Mouse (Mus musculus) intestine, embryonic 15.5 days (tissue): Measurements from ENCODE around the gene Ambra1. TPM values are rescaled to one million over a fixed set of nuclear protein-coding genes. Genes with fewer than 3 reads are reported as not detected.
A peak's percentile ranks its signal among the peaks of the same experiment; 100 is the strongest.

Experiments
- ATAC-seq: fragments of 200-750 bp; cut with Nextera tagmentation; 2 replicates; pipeline ENCODE4 v1.8.0; 2017; ENCODE audit warnings: moderate TSS enrichment, moderate library complexity
- H3K27ac ChIP-seq: fragments of 300-500 bp; sonication (generic); 2 replicates; pipeline ENCODE4 v1.5.1; 2015; ENCODE audit warnings: mild to moderate bottlenecking, inconsistent platforms
- H3K27me3 ChIP-seq: fragments of 300-500 bp; sonication (generic); replicated peaks from 2 replicates; pipeline ENCODE4 v1.6.1; 2015; ENCODE audit warnings: inconsistent platforms
- H3K36me3 ChIP-seq: fragments of 300-500 bp; sonication (generic); 2 replicates; pipeline ENCODE4 v1.6.1; 2015; ENCODE audit warnings: inconsistent platforms
- H3K4me1 ChIP-seq: fragments of 300-500 bp; sonication (generic); replicated peaks from 2 replicates; pipeline ENCODE4 v1.6.1; 2015; ENCODE audit warnings: inconsistent platforms
- H3K4me2 ChIP-seq: fragments of 300-500 bp; sonication (generic); replicated peaks from 2 replicates; pipeline ENCODE4 v1.6.1; 2015; ENCODE audit warnings: mild to moderate bottlenecking, inconsistent platforms
- H3K4me3 ChIP-seq: fragments of 300-500 bp; sonication (generic); replicated peaks from 2 replicates; pipeline ENCODE4 v1.5.1; 2015; ENCODE audit warnings: inconsistent platforms
- H3K9ac ChIP-seq: fragments of 300-500 bp; sonication (generic); 2 replicates; pipeline ENCODE4 v1.6.1; 2015; ENCODE audit warnings: inconsistent platforms
- H3K9me3 ChIP-seq: fragments of 300-500 bp; sonication (generic); 2 replicates; pipeline ENCODE4 v1.6.1; 2016; ENCODE audit warnings: inconsistent platforms
- WGBS: fragments of 180-500 bp; shearing (Covaris S2); methylation state at CpG from one replicate; pipeline ENCODE4 v1.1.7; 2015; 5-methylcytosine and 5-hydroxymethylcytosine counted together
- polyA plus RNA-seq: library from polyadenylated mRNA; unstranded; fragments of >200 nt; fragmentation: Nextera tagmentation; extraction: Ambion mirVana; gene quantifications from 2 replicates; pipeline ENCODE4 v1.2.1, GENCODE M21; 2015

The Ambra1 gene
- polyA plus RNA-seq, 1 experiment from 2014 or later = 12.5 TPM

DNA sequence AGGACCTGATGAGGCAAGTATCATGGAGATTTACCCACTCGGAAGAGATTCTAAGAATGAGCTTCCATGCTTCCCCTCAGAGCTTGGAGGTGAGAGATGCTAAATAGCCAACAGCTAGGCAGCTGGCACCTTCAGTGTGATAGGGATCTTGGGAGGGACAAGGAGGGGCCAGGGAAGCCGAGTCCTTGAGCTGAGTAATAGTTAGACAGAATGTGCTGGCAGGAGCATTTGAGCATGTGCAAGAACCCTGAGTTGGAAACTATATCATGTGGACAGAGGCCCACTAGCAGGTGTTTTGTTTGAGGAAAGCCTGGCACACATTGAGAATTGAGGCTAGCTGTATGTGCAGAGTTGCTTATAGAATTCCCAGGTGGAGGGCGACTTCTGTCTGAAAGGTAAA lies 182.7 kb downstream of the Ambra1 start:
- Histone ChIP-seq H3K36me3 (peaks cover 25% of the 10 kb centered on the region), H3K4me3 (no peak overlapping the region), H3K27ac (no peak overlapping the region), H3K4me1 (no peaks in the 10 kb centered on the region), H3K4me2 (no peak overlapping the region), H3K9ac (no peak overlapping the region), H3K9me3 (no peaks in the 10 kb centered on the region), H3K27me3 (no peaks in the 10 kb centered on the region)
- ATAC-seq = no peak
- 62% methylated on average over 3 of the region's 3 CpGs for WGBS

DNA sequence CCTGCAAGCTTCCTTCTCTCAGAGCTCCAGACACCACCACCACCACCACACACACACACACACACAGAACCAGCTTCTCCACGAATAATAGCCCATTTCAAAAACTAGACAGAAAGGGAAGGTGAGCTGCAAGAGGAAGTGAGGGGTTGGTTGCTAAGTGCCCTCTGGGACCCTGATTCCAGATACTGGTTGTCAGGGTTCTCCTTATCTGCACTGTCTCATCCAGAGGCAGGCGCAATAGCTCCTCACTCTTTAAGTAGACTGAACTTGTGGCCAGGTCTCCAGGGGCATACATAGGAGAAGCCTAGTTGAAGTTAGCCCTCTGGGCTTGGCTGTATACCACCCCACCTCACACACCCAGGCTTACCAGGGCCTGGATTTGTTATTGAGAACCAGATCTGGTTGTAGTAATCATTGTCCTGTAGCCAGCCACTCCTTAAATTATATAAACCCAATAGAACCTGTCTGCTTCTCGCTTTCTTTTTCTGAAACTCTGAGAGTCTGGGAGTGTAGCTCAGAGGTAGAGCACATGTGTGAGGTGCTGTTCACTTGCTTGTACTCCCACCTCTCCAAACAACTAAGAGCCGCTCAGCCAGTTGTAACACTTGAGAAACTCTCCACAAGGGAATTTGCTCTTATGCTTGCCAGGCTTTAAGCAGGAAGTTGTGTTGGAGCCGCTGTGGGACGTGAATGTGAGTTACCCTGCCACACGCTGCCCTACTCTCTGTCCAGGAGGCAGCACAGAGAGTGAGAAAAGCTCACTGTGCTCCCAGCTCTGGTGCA lies 183.6 kb downstream of the Ambra1 start:
- Histone ChIP-seq H3K36me3 (peaks cover 25% of the 10 kb centered on the region), H3K9me3 (no peaks in the 10 kb centered on the region), H3K4me3 (no peak overlapping the region), H3K9ac (no peak overlapping the region), H3K27me3 (no peaks in the 10 kb centered on the region), H3K27ac (no peak overlapping the region), H3K4me1 (no peaks in the 10 kb centered on the region), H3K4me2 (no peak overlapping the region)
- 84% methylated on average over 7 of the region's 7 CpGs for WGBS
- no peak for ATAC-seq

DNA sequence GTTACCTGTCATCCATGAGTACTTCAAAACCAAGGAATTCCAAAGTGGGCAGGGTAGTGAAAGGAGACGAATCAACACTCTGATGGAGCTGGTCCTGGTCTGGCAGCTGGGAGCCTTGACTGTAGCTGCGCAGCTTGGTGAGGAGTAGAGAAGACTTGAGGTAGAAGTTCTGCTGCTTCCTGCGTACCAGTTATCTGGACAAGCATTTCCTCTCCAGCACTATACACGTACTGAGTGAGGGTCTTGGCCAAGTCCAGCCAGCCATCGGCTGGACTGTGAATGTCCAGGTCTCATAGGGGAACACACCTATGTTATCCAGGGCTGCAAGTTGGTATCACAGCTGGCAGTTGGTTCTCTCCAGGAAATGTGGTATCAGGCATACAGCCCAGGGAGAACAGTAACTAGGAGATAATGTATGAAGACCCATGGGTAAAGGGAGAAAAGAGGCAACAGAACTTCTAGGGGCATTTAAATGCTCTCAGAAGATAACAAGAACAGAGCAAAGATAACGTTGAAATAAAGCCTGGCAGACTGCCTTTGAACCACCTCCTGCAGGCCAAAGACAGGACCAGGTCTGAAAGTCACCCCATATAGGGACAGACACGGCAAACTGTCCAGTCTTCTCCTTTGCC lies 186.5 kb downstream of the Ambra1 start:
- 83% methylated on average over 7 of the region's 7 CpGs for WGBS
- no peak overlapping the region for H3K4me3 ChIP-seq
- H3K4me1 ChIP-seq = peaks cover 5% of the 10 kb centered on the region
- peaks cover 19% of the 10 kb centered on the region for H3K36me3 ChIP-seq
- no peak overlapping the region for H3K9ac ChIP-seq
- H3K27me3 ChIP-seq = peaks cover 10% of the 10 kb centered on the region
- H3K27ac ChIP-seq = no peak overlapping the region
- H3K4me2 ChIP-seq = no peak overlapping the region
- no peaks in the 10 kb centered on the region for H3K9me3 ChIP-seq
- ATAC-seq = no peak

DNA sequence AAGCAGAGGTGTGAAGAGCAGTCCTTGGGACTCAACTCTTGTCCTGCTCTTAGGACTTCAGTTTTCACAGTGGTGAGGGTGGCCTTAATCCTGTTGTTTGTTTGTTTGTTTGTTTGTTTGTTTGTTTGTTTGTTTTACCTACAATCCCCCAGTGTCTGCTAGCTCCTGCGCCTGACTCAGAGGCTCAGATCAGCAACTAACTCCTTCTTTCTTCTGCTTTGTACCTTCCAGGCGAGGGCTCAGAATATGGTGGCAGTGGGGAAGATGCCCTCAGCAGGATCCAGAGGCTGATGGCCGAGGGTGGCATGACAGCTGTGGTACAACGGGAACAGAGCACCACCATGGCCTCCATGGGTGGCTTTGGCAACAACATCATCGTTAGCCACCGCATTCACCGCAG lies 187.2 kb downstream of the Ambra1 start:
- H3K4me2 ChIP-seq = no peak overlapping the region
- H3K9ac ChIP-seq = no peak overlapping the region
- no peaks in the 10 kb centered on the region for H3K9me3 ChIP-seq
- peaks cover 12% of the 10 kb centered on the region for H3K36me3 ChIP-seq
- H3K27ac ChIP-seq = no peak overlapping the region
- WGBS = 86% methylated on average over 7 of the region's 7 CpGs
- peaks cover 16% of the 10 kb centered on the region for H3K27me3 ChIP-seq
- no peak for ATAC-seq
- H3K4me1 ChIP-seq = peaks cover 11% of the 10 kb centered on the region
- no peak overlapping the region for H3K4me3 ChIP-seq

DNA sequence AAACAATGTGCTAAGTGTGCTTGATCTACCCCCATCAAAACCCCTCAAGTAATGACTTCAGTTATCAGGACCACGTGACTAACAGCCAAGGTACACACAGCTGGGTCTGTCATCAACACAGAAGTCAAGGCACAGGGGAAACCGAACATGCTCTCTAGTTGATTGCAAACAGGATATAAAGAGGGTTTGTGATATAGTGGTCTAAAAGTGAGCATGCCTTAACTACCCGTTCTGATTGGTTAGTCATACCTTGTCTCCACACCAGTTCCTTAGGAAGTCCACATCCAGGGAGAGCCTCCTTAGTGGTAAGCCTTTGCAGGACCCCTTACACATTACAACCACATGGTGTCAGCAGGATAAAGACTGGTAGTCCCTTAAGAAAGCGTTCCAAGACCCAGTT lies 190.2 kb downstream of the Ambra1 start:
- no peak overlapping the region for H3K9ac ChIP-seq
- no peak overlapping the region for H3K27ac ChIP-seq
- no peaks in the 10 kb centered on the region for H3K36me3 ChIP-seq
- H3K4me2 ChIP-seq = no peak overlapping the region
- ATAC-seq = no peak
- H3K27me3 ChIP-seq = peaks cover 37% of the 10 kb centered on the region
- H3K9me3 ChIP-seq = no peaks in the 10 kb centered on the region
- H3K4me1 ChIP-seq = peaks cover 29% of the 10 kb centered on the region
- no peak overlapping the region for H3K4me3 ChIP-seq
- 57% methylated on average over 4 of the region's 4 CpGs for WGBS

DNA sequence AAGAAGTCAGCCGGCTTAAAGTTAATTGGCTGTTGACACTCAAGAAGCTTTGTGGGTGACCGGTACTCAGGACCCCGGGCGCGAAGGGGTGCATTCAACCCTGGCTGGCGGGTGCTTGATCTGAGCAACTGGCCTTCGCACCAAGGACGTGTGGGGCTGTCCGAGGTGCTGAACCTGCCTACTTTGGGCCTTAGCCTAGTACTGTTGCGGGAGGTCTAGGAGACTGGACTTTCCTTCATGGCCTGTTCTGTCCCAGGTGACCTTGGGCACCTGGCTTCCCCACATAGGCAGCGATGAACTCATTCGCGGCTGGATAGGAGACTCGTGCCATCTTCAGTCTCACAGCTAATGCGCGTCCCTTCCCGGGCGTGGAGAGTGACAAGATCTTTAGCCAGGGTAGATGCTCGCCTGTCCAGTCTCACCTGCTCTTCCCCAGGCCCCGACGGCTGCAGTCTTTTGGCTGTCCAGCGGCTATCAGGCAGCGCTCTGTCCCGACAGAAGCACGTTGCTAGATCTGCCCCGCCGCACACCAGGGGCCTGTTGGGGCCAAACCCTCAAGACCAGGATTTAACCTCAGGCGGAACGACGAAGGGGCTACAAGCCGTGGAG lies 191.4 kb downstream of the Ambra1 start:
- no peaks in the 10 kb centered on the region for H3K9me3 ChIP-seq
- H3K27ac ChIP-seq = no peak overlapping the region
- H3K4me1 ChIP-seq = peaks cover 29% of the 10 kb centered on the region
- 3% methylated on average over 31 of the region's 31 CpGs for WGBS
- no peak overlapping the region for H3K9ac ChIP-seq
- peaks cover 37% of the 10 kb centered on the region for H3K27me3 ChIP-seq
- no peaks in the 10 kb centered on the region for H3K36me3 ChIP-seq
- peak; percentile 40; the same call in 1 of the 2 replicates for ATAC-seq
- H3K4me2 ChIP-seq = peak overlapping the region; percentile 98
- peak overlapping the region; percentile 54 for H3K4me3 ChIP-seq

DNA sequence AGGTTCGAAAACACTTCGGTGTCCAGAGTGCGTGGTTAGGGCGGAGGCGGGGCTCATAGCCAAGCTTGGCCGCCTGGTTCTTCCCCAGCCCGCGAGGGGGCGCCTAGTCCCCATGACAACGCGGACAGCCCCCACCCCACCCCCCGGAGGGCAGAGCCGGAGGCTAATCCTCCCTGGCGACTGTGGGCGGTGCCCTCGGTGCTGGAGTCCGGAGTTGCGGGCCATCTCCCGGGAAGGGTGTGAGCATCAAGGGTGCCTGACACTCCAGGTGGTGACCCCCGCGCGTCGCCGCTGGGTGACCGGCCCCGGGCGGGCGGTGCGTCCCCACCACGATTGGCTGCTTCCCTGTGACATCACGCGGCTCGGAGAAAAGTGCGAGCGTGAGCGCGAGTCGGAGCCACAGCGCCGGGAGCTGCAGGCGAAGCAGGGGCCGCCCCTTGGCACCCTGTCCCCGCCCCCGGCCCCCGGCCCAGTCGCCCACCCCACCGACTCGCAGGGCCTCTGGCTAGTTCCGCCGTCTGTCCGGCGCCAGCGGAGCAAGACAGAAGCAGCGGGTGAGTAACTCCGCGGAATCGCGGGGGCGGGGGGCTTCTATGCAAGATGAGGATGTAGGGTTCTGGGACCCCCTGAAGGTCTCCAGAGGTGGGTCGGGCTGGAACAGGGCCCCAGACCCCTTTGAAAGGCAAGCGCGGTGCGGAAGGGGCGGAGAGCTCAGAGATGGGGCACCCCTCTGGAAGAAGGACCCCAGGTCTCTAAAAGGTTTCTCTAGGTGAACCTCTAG lies 192.0 kb downstream of the Ambra1 start:
- Histone ChIP-seq H3K36me3 (no peaks in the 10 kb centered on the region), H3K9me3 (no peaks in the 10 kb centered on the region), H3K27ac (no peak overlapping the region), H3K4me3 (peak overlapping the region; percentile 54), H3K4me1 (peaks cover 29% of the 10 kb centered on the region), H3K27me3 (peaks cover 37% of the 10 kb centered on the region), H3K9ac (peak overlapping the region; percentile 28; the same call in 1 of the 2 replicates), H3K4me2 (peak overlapping the region; percentile 98)
- under 1% methylated on average over 64 of the region's 64 CpGs for WGBS
- ATAC-seq = peak; percentile 48

DNA sequence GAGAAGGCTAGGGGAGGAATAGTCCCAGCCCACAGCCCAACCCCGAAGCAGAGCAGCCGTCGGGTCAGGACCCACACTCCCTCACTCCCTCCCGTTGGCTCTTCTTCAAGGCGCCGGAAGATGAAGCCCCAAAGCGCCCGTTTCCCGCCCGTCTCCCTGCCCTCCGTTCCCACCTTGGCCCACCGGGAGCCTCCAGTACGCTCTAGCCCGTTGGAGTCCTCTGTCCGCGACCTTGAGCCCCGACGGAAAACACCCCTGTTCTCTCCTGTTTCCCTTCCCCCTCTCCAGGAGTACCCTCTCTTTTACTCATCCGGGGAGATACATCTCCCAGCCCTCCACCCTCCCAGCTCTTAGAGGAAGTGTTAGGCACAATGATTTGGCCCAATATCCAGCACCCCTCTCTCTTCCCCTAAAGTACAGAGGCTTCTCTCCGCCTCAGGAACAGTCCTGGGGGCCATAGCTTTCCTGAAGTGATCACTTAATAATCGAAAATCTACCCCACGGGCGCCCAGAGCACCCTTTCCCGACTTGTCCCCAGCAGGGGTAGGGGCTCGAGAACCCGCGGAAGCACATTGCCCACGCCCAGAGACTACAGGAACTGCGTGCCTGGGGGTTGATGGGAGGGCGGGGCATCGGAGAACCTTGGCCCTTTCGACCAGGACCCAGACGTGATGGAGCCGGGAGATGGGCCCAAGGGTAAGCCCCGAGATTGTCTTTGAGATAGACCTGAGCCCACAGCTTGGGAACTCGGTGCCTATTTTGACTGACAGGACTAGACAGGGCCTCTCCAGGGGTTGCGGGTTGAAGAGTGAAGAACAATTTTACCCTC lies 192.9 kb downstream of the Ambra1 start:
- H3K27ac ChIP-seq = no peak overlapping the region
- H3K4me2 ChIP-seq = peak overlapping the region; percentile 98
- no peak overlapping the region for H3K9ac ChIP-seq
- H3K27me3 ChIP-seq = peaks cover 37% of the 10 kb centered on the region
- ATAC-seq = no peak
- H3K9me3 ChIP-seq = no peaks in the 10 kb centered on the region
- WGBS = 3% methylated on average over 37 of the region's 37 CpGs
- no peaks in the 10 kb centered on the region for H3K36me3 ChIP-seq
- peak overlapping the region; percentile 54 for H3K4me3 ChIP-seq
- peaks cover 30% of the 10 kb centered on the region for H3K4me1 ChIP-seq

DNA sequence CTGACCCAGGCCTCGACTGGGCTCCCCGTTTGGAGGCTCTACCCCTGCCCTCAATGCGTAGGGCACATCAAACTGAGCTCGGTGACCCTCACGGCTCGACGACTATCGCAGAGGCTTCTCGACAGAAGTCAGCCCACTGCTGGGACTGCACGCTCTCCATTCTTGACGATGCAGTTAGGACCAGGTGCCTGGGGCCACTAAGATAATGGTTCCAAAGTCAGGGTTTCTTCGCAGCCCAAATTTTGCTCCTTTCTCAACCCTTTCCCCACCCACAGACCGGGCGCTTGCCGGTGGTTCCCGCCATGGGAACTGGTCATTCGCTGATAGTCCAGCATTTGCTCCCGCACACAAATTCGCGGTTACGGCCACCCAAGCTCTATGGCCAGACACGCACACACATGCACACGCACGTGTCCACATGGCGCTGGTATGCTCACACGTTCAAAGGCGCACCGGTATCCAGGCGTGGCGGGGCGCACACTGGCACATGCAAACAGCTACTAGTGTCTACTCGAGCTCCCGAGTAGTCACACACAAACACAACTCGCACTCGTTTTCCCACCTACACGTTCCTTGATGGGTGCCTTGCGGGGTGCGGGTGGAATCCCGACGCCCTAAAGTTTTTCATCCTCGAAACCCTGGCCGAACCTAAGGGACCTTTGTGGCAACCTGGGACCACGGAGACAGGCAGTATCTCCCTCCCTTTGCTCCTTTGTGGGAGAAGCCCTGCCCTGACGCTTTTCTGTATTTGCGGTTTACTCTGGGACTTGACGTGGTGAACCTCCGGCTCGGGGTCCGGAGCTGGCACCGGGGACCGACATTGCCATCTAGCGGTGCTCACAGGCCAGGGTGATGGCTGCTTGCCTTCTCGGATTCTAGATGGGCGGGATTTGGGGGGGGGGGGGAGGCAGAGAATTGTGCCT lies 193.7 kb downstream of the Ambra1 start:
- H3K4me1 ChIP-seq = peaks cover 36% of the 10 kb centered on the region
- peak; percentile 30; the same call in 1 of the 2 replicates for ATAC-seq
- WGBS = 5% methylated on average over 54 of the region's 54 CpGs

DNA sequence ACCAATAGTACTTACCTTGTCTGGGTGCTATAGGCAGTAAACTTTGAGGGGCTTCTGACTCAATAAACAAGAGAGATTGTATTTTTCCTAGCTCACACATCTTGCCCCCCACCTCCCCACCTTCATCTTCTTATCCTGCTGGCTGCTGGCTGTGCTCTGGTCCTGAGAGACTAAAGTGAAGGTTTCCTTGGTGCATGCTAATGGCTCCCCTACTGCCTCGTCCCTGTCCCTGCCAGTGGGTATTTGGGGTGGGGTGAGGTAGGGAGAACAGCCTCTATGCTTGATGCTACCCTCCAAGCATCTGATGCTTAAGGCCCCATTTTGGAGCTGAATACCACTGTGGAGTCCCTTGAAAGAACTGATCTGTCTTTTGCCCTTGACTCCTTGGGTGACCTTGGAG lies 194.8 kb downstream of the Ambra1 start:
- H3K27me3 ChIP-seq = peaks cover 37% of the 10 kb centered on the region
- no peak overlapping the region for H3K4me3 ChIP-seq
- H3K27ac ChIP-seq = no peak overlapping the region
- no peak for ATAC-seq
- no peak overlapping the region for H3K4me2 ChIP-seq
- peaks cover 40% of the 10 kb centered on the region for H3K4me1 ChIP-seq
- H3K9me3 ChIP-seq = no peaks in the 10 kb centered on the region
- H3K36me3 ChIP-seq = no peaks in the 10 kb centered on the region
- no peak overlapping the region for H3K9ac ChIP-seq
- 91% methylated on average over 1 of the region's 1 CpGs for WGBS

More for the DNA sequence above, 193.7 kb downstream of the Ambra1 start:
- Histone ChIP-seq H3K4me2 (peak overlapping the region; percentile 98), H3K36me3 (no peaks in the 10 kb centered on the region), H3K4me3 (peak overlapping the region; percentile 54), H3K27me3 (peaks cover 37% of the 10 kb centered on the region), H3K27ac (no peak overlapping the region), H3K9ac (peak overlapping the region; percentile 10; the same call in 1 of the 2 replicates), H3K9me3 (no peaks in the 10 kb centered on the region)

DNA sequence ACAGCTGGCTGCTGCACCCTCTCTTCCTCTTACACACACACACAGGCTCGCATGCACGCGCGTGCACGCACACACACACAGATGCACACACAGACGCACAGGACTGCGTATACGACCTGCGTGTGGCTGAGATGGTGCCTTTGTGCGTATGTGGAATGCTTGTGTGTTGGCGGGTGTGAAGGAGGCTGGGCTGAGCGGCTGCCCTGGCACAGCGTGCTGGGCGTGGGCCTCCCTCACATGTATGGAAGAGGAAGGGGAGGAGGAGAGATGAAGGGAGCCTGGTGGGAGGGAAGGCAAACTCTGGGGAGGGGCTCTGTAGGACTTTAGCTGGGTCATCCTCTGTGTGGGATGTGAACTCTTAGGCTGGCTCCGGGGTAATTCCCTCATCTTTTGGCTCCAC lies 195.5 kb downstream of the Ambra1 start:
- no peak overlapping the region for H3K27ac ChIP-seq
- H3K4me1 ChIP-seq = peaks cover 46% of the 10 kb centered on the region
- no peak overlapping the region for H3K4me2 ChIP-seq
- 74% methylated on average over 15 of the region's 15 CpGs for WGBS
- H3K9me3 ChIP-seq = no peaks in the 10 kb centered on the region
- H3K9ac ChIP-seq = no peak overlapping the region
- peaks cover 36% of the 10 kb centered on the region for H3K27me3 ChIP-seq
- no peaks in the 10 kb centered on the region for H3K36me3 ChIP-seq
- no peak for ATAC-seq
- H3K4me3 ChIP-seq = no peak overlapping the region
